Mouse (Mus musculus) neural tube, embryonic 15.5 days (tissue): ENCODE results near the gene Psg16. TPM values are rescaled to one million over a fixed set of nuclear protein-coding genes. Genes with fewer than 3 reads are reported as not detected.
"Not testable (repeated sequence)": the region's sequence is repeated elsewhere in the genome, so short reads cannot be mapped to it uniquely, and the experiment has no call there.

Experiments used
- ATAC-seq: fragments of 200-750 bp; cut with Nextera tagmentation; 2 replicates; pipeline ENCODE4 v1.8.0; 2017; ENCODE audit warnings: mild to moderate bottlenecking, moderate TSS enrichment, moderate library complexity; ENCODE audit not compliant: low FRiP score
- H3K27ac ChIP-seq: fragments of 300-500 bp; sonication (generic); replicated peaks from 2 replicates; pipeline ENCODE4 v1.5.1; 2015; ENCODE audit warnings: mild to moderate bottlenecking, inconsistent platforms
- H3K27me3 ChIP-seq: fragments of 300-500 bp; sonication (generic); replicated peaks from 2 replicates; pipeline ENCODE4 v1.6.1; 2015; ENCODE audit warnings: inconsistent platforms
- H3K36me3 ChIP-seq: fragments of 300-500 bp; sonication (generic); 2 replicates; pipeline ENCODE4 v1.6.1; 2015; ENCODE audit warnings: inconsistent platforms
- H3K4me1 ChIP-seq: fragments of 300-500 bp; sonication (generic); 2 replicates; pipeline ENCODE4 v1.6.1; 2015; ENCODE audit warnings: inconsistent platforms
- H3K4me2 ChIP-seq: fragments of 300-500 bp; sonication (generic); 2 replicates; pipeline ENCODE4 v1.6.1; 2015; ENCODE audit warnings: inconsistent platforms, mild to moderate bottlenecking, moderate library complexity
- H3K4me3 ChIP-seq: fragments of 300-500 bp; sonication (generic); replicated peaks from 2 replicates; pipeline ENCODE4 v1.5.1; 2015; ENCODE audit warnings: mild to moderate bottlenecking, inconsistent platforms
- H3K9ac ChIP-seq: fragments of 300-500 bp; sonication (generic); replicated peaks from 2 replicates; pipeline ENCODE4 v1.6.1; 2015; ENCODE audit warnings: mild to moderate bottlenecking, inconsistent platforms
- H3K9me3 ChIP-seq: fragments of 300-500 bp; sonication (generic); replicated peaks from 2 replicates; pipeline ENCODE4 v1.6.1; 2016; ENCODE audit warnings: inconsistent platforms
- WGBS: fragments of 180-500 bp; shearing (Covaris S2); methylation state at CpG from one replicate; pipeline ENCODE4 v1.1.7; 2015; ENCODE audit warnings: mixed read lengths; 5-methylcytosine and 5-hydroxymethylcytosine counted together
- polyA plus RNA-seq: library from polyadenylated mRNA; unstranded; fragments of >200 nt; fragmentation: Nextera tagmentation; extraction: Ambion mirVana; gene quantifications from 2 replicates; pipeline ENCODE4 v1.2.1, GENCODE M21; 2015

Psg16 gene
- polyA plus RNA-seq, 1 experiment from 2014 or later: 2.9 TPM

GRCm38 (mm10) chr7:17058071-17058689 is 15.7 kb upstream of the Psg16 start:
- Histone ChIP-seq H3K4me1 (peaks cover 61% of the 10 kb centered on the region), H3K27ac (peak overlapping the region; percentile 82), H3K4me2 (peak overlapping the region; percentile 77), H3K9ac (no peak overlapping the region), H3K36me3 (no peaks in the 10 kb centered on the region; the same call in 1 of the 2 replicates), H3K4me3 (no peak overlapping the region), H3K9me3 (no peaks in the 10 kb centered on the region), H3K27me3 (peaks cover 5% of the 10 kb centered on the region; the same call in 1 of the 2 replicates)
- 3% methylated on average over 16 of the region's 16 CpGs for WGBS
- 0 out of 2 replicates have a peak, but pooled peaks have one; percentile 10 for ATAC-seq

DNA sequence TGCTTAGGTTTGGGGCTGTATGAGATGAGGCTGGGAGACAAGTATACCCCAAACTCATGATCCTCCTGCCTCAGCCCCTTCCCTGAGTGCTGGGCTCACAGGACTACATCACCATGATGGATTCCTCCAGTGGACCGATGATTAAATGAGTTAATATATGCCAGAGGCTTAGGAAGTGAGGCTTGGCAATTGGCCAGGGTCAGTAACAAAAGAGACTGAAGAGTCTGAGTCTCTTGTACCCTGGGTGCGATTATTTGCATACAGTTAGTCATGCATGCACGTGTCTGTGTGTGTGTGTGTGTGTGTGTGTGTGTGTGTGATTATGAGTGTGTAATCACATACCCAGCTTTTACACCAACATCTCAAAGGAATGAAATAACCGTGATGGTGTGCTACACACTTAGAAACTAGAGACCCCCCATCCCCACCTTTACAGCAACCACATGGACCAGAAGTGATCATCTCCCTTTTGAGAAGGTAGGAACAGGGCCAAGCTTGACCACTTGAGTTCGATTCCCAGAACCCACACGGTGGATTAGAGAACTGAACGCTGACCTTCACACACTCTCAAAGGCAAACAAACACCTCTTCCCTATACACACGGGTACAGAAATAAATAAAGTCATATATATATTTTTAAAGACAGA is 14.9 kb upstream of the Psg16 start:
- peaks cover 6% of the 10 kb centered on the region; the same call in 1 of the 2 replicates for H3K27me3 ChIP-seq
- WGBS: 40% methylated on average over 8 of the region's 8 CpGs
- H3K4me1 ChIP-seq: peaks cover 62% of the 10 kb centered on the region
- no peak for ATAC-seq
- H3K4me2 ChIP-seq: peak overlapping the region; percentile 77
- no peak overlapping the region for H3K9ac ChIP-seq
- no peaks in the 10 kb centered on the region; the same call in 1 of the 2 replicates for H3K36me3 ChIP-seq
- H3K27ac ChIP-seq: peak overlapping the region; percentile 82
- no peaks in the 10 kb centered on the region for H3K9me3 ChIP-seq
- H3K4me3 ChIP-seq: no peak overlapping the region

DNA sequence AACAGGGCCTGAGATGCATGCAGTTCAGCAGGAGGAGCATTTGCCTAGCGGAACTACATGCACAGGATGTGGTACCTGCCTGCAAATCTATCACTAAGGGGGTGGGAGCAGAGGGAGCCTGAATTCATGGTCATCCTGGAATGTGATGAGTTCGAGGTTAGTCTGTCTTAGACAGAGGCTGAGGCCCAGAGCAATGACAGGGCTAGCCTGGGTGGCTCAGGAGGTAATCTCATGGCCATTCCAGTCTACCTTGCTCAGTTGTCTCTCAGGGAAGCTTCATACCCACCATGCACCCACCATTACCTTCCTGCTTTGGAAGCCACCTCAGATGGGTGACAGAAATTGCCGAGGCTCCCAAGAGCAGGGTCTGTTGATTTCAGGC is 14.4 kb upstream of the Psg16 start:
- Histone ChIP-seq H3K27ac (peak overlapping the region; percentile 82), H3K4me1 (peaks cover 62% of the 10 kb centered on the region)
- no peak for ATAC-seq

GRCm38 (mm10) chr7:17060031-17060781 is 13.6 kb upstream of the Psg16 start:
- peak overlapping the region; percentile 32; the same call in 1 of the 2 replicates for H3K9ac ChIP-seq

More for the DNA sequence above, 14.4 kb upstream of the Psg16 start:
- H3K36me3 ChIP-seq: no peaks in the 10 kb centered on the region
- H3K4me3 ChIP-seq: no peak overlapping the region
- no peak overlapping the region for H3K9ac ChIP-seq
- no peaks in the 10 kb centered on the region for H3K9me3 ChIP-seq
- H3K27me3 ChIP-seq: peaks cover 6% of the 10 kb centered on the region; the same call in 1 of the 2 replicates
- H3K4me2 ChIP-seq: peak overlapping the region; percentile 77
- WGBS: 81% methylated on average over 3 of the region's 3 CpGs

GRCm38 (mm10) chr7:17060782-17061605 is 12.8 kb upstream of the Psg16 start:
- peaks cover 6% of the 10 kb centered on the region; the same call in 1 of the 2 replicates for H3K27me3 ChIP-seq
- 76% methylated on average over 22 of the region's 22 CpGs for WGBS
- no peaks in the 10 kb centered on the region for H3K36me3 ChIP-seq
- no peaks in the 10 kb centered on the region for H3K9me3 ChIP-seq
- peak overlapping the region; percentile 79 for H3K27ac ChIP-seq
- peaks cover 57% of the 10 kb centered on the region for H3K4me1 ChIP-seq
- peak overlapping the region; percentile 32; the same call in 1 of the 2 replicates for H3K9ac ChIP-seq
- no peak for ATAC-seq
- H3K4me3 ChIP-seq: peak overlapping the region; percentile 50
- H3K4me2 ChIP-seq: peak overlapping the region; percentile 77

More at GRCm38 (mm10) chr7:17060031-17060781, 13.6 kb upstream of the Psg16 start:
- peaks cover 62% of the 10 kb centered on the region for H3K4me1 ChIP-seq
- ATAC-seq: no peak
- no peaks in the 10 kb centered on the region for H3K9me3 ChIP-seq
- H3K4me2 ChIP-seq: peak overlapping the region; percentile 77
- WGBS: 33% methylated on average over 9 of the region's 9 CpGs
- H3K27me3 ChIP-seq: peaks cover 6% of the 10 kb centered on the region; the same call in 1 of the 2 replicates
- no peaks in the 10 kb centered on the region for H3K36me3 ChIP-seq
- peak overlapping the region; percentile 82 for H3K27ac ChIP-seq
- H3K4me3 ChIP-seq: peak overlapping the region; percentile 50

DNA sequence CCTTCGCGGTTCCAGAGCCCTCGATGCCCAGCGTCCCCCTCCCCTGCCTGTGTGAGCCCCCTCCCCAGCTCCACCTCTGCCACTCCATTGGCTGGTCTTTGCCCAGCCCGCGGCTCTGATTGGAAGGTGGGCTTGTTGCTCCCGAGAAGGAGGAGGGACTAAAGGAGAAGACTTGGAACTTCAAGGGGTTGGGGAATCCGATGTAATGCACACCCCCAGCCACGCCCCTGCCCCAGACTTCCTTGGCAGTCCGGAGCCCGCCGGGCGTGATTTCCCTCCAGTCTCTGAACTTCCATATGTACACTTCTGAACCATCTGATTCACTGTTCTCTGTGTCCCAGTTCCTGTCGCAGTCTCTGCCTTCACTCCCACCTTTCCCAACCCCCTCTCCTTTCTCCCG is 11.5 kb upstream of the Psg16 start, which contains the start of gene Hif3a:
Gene Hif3a (minus strand): TSS at position 39 of the 400 bp plus-strand sequence.
- no peaks in the 10 kb centered on the region for H3K36me3 ChIP-seq
- peak; percentile 90 for ATAC-seq
- peak within 1 kb of the TSS; percentile 77 for H3K4me2 ChIP-seq
- H3K27me3 ChIP-seq: peaks cover 6% of the 10 kb centered on the region; the same call in 1 of the 2 replicates
- H3K4me1 ChIP-seq: peaks cover 48% of the 10 kb centered on the region
- WGBS: 2% methylated on average over 15 of the region's 15 CpGs
- peak within 1 kb of the TSS; percentile 50 for H3K4me3 ChIP-seq
- no peaks in the 10 kb centered on the region for H3K9me3 ChIP-seq
- H3K9ac ChIP-seq: peak within 1 kb of the TSS; percentile 51
- peak within 1 kb of the TSS; percentile 79 for H3K27ac ChIP-seq

- Histone ChIP-seq H3K9ac (peak overlapping the region; percentile 51; the same call in 1 of the 2 replicates), H3K27ac (no peak overlapping the region; the same call in 1 of the 2 replicates), H3K4me1 (peaks cover 48% of the 10 kb centered on the region), H3K9me3 (no peaks in the 10 kb centered on the region), H3K27me3 (peaks cover 6% of the 10 kb centered on the region; the same call in 1 of the 2 replicates), H3K4me3 (peak overlapping the region; percentile 50), H3K4me2 (peak overlapping the region; percentile 77), H3K36me3 (no peaks in the 10 kb centered on the region)
- no peak for ATAC-seq
- WGBS: 21% methylated on average over 11 of the region's 11 CpGs
Measured at GRCm38 (mm10) chr7:17062845-17063244, 11.0 kb upstream of the Psg16 start.

DNA sequence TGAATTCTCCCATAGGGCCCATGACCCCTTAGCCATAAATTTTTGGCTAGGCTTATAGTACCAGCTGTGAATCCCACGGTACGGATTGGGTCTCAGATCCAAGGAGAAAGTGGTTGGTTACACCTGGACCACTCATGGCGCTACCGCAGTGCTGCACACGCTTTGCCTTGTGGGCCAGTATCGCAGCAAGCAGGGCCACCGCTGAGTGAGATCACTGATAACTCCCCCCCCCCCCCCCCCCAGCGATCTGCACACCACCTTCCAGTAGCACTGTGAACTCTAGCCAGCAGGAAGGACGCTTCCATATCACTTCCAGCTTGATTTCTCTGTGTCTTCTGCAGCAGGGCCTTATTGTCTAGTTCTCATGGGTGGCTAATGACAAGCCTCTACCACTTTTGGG is 8.2 kb upstream of the Psg16 start:
- no peak overlapping the region for H3K9ac ChIP-seq
- H3K27ac ChIP-seq: no peak overlapping the region
- no peak for ATAC-seq
- no peak overlapping the region for H3K4me3 ChIP-seq
- H3K9me3 ChIP-seq: no peaks in the 10 kb centered on the region
- peaks cover 22% of the 10 kb centered on the region for H3K4me1 ChIP-seq
- 82% methylated on average over 9 of the region's 9 CpGs for WGBS
- peaks cover 6% of the 10 kb centered on the region; the same call in 1 of the 2 replicates for H3K27me3 ChIP-seq
- no peak overlapping the region for H3K4me2 ChIP-seq
- no peaks in the 10 kb centered on the region for H3K36me3 ChIP-seq

DNA sequence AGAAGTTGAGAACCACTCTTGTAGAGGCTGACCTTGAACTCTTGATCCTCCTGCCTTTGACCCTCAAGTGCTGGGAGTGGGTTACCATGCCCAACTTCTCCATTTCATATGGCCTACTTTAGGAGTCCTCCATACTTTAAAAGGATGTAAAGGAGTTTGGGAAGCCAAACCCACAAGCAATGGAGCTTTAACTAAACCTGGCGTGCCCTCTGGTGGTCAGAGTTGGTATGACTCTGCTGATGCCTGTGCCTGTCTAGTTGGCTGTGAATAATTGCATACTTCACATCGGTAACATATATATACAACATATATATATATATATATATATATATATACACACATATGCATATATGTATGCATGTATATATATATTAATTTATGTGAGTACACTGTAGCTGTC is 7.4 kb upstream of the Psg16 start:
- no peaks in the 10 kb centered on the region for H3K9me3 ChIP-seq
- no peak overlapping the region for H3K4me2 ChIP-seq
- H3K4me1 ChIP-seq: peaks cover 15% of the 10 kb centered on the region
- 5% methylated on average over 2 of the region's 2 CpGs for WGBS
- no peak for ATAC-seq
- peaks cover 6% of the 10 kb centered on the region; the same call in 1 of the 2 replicates for H3K27me3 ChIP-seq
- no peak overlapping the region for H3K9ac ChIP-seq
- H3K36me3 ChIP-seq: no peaks in the 10 kb centered on the region
- H3K27ac ChIP-seq: no peak overlapping the region
- H3K4me3 ChIP-seq: no peak overlapping the region

GRCm38 (mm10) chr7:17067000-17067399 is 6.8 kb upstream of the Psg16 start:
- Histone ChIP-seq H3K27me3 (peaks cover 6% of the 10 kb centered on the region; the same call in 1 of the 2 replicates), H3K4me2 (no peak overlapping the region), H3K36me3 (no peaks in the 10 kb centered on the region), H3K9ac (no peak overlapping the region), H3K4me1 (peaks cover 10% of the 10 kb centered on the region), H3K9me3 (no peaks in the 10 kb centered on the region), H3K27ac (no peak overlapping the region), H3K4me3 (no peak overlapping the region)
- ATAC-seq: no peak

DNA sequence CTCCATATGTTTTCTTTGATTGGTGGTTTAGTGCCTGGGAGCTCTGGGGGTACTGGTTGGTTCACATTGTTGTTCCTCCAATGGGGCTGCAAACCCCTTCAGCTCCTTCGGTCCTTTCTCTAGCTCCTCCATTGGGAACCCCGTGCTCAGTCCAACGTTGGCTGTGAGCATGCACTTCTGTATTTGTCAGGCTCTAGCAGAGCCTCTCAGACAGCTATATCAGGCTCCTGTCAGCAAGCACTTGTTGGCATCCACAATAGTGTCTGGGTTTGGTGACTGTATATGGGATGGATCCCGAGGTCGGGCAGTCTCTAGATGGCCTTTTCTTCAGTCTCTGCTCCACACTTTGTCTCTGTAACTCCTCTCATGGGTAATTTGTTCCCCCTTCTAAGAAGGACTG is 6.2 kb upstream of the Psg16 start:
- H3K4me1 ChIP-seq, H3K4me3 ChIP-seq, H3K36me3 ChIP-seq, ATAC-seq, H3K9me3 ChIP-seq, H3K9ac ChIP-seq, H3K27me3 ChIP-seq, H3K4me2 ChIP-seq, H3K27ac ChIP-seq: not testable (repeated sequence)
- WGBS: 68% methylated on average over 5 of the region's 5 CpGs
